Mouse (Mus musculus) forebrain, embryonic 11.5 days (tissue): ENCODE results near the gene Cldn7. TPM values are rescaled to one million over a fixed set of nuclear protein-coding genes. Genes with fewer than 3 reads are reported as not detected.

Experiments used
- ATAC-seq: fragments of 200-750 bp; cut with Nextera tagmentation; replicated peaks from 2 replicates; pipeline ENCODE4 v1.8.0; 2017; ENCODE audit warnings: moderate TSS enrichment; ENCODE audit not compliant: low FRiP score
- DNase-seq: peaks from one replicate; pipeline ENCODE4 v3.0.0-alpha.2; 2017; ENCODE audit warnings: low spot score
- H3K27ac ChIP-seq: fragments of 300-500 bp; sonication (generic); 2 replicates; pipeline ENCODE4 v1.5.1; 2014; ENCODE audit warnings: low read depth, low read length
- H3K27me3 ChIP-seq: fragments of 300-500 bp; sonication (generic); 2 replicates; pipeline ENCODE4 v1.6.1; 2014; ENCODE audit warnings: mild to moderate bottlenecking, low read length, mixed read lengths; ENCODE audit not compliant: control insufficient read depth, insufficient read depth
- H3K36me3 ChIP-seq: fragments of 300-500 bp; sonication (generic); 2 replicates; pipeline ENCODE4 v1.6.1; 2014; ENCODE audit warnings: mild to moderate bottlenecking, low read length, moderate library complexity, mixed read lengths; ENCODE audit not compliant: control insufficient read depth, insufficient read depth
- H3K4me1 ChIP-seq: fragments of 300-500 bp; sonication (generic); replicated peaks from 2 replicates; pipeline ENCODE4 v1.6.1; 2014; ENCODE audit warnings: low read length, mixed read lengths; ENCODE audit not compliant: control insufficient read depth, insufficient read depth
- H3K4me2 ChIP-seq: fragments of 300-500 bp; sonication (generic); 2 replicates; pipeline ENCODE4 v1.6.1; 2014; ENCODE audit warnings: low read depth, mild to moderate bottlenecking, low read length, moderate library complexity, mixed read lengths; ENCODE audit not compliant: severe bottlenecking
- H3K4me3 ChIP-seq: fragments of 300-500 bp; sonication (generic); 2 replicates; pipeline ENCODE4 v1.5.1; 2014; ENCODE audit warnings: low read depth, low read length
- H3K9ac ChIP-seq: fragments of 300-500 bp; sonication (generic); 2 replicates; pipeline ENCODE4 v1.6.1; 2014; ENCODE audit warnings: low read length
- H3K9me3 ChIP-seq: fragments of 300-500 bp; sonication (generic); 2 replicates; pipeline ENCODE4 v1.6.1; 2016; ENCODE audit warnings: low read length, mixed read lengths; ENCODE audit not compliant: control insufficient read depth
- WGBS: fragments of 180-500 bp; shearing (Covaris S2); extraction: QIAGEN DNeasy Blood & Tissue Kit; methylation state at CpG from one replicate; pipeline ENCODE4 v1.1.7; 2014; 5-methylcytosine and 5-hydroxymethylcytosine counted together
- polyA plus RNA-seq: library from polyadenylated mRNA; unstranded; fragments of >200 nt; fragmentation: Nextera tagmentation; extraction: Ambion mirVana; gene quantifications from 2 replicates; pipeline ENCODE4 v1.2.1, GENCODE M21; 2014

Gene Cldn7
- polyA plus RNA-seq, 1 experiment from 2014 or later = 3.2 TPM

DNA sequence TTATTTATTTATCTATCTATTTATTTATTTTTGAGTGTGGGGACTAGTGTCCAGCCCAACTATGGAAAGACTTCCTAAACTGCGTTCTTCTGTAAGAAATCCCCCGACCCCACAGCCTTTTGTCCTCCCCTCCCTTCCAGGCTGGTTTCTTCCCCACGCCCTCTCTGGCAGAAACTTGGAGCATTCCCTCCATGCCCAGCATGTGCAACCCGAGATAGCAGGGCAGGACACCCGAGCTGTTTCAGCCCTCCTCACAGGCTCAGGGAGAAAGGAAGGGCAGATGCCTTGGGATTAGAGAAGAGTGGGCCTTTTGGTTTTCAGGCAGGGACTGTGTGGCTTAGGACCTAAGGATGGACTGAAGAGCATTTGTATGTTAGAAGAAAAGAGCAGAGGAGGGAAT is 18.3 kb downstream of the Cldn7 start:
- 38% methylated on average over 5 of the region's 5 CpGs for WGBS
- DNase-seq (no peak), ATAC-seq (no peak)
- Histone ChIP-seq H3K36me3 (peaks cover 3% of the 10 kb centered on the region; the same call in 1 of the 2 replicates), H3K4me3 (peak overlapping the region; percentile 89; the same call in 1 of the 2 replicates), H3K9me3 (no peaks in the 10 kb centered on the region), H3K4me2 (peak overlapping the region; percentile 93; the same call in 1 of the 2 replicates), H3K9ac (peak overlapping the region; percentile 91), H3K27ac (no peak overlapping the region), H3K4me1 (peaks cover 16% of the 10 kb centered on the region), H3K27me3 (no peaks in the 10 kb centered on the region)

DNA sequence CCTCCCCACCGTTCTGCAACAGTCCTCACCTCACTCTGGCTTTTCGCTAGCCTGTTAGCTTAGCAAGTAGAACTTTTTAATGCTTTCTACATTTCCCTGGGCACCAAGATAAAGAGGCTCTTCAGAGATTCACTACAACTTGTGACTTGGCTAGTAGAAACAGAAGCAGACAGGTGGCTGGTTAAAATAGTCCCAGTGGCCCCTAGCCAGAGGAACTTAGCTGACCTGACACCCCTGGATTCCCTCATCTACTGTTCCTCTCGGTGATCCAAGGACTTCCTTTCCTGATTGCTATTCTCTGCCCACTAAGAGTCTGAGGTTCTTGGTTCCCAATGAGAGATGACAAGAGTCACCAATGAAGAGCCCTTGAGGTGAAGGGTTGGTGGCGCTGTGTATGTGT is 18.8 kb downstream of the Cldn7 start:
- Histone ChIP-seq H3K4me1 (peaks cover 16% of the 10 kb centered on the region), H3K27me3 (no peaks in the 10 kb centered on the region), H3K4me2 (no peak overlapping the region), H3K27ac (no peak overlapping the region), H3K36me3 (peaks cover 3% of the 10 kb centered on the region; the same call in 1 of the 2 replicates), H3K4me3 (no peak overlapping the region), H3K9ac (no peak overlapping the region), H3K9me3 (no peaks in the 10 kb centered on the region)
- no peak for ATAC-seq
- no peak for DNase-seq
- WGBS = 86% methylated on average over 4 of the region's 4 CpGs

DNA sequence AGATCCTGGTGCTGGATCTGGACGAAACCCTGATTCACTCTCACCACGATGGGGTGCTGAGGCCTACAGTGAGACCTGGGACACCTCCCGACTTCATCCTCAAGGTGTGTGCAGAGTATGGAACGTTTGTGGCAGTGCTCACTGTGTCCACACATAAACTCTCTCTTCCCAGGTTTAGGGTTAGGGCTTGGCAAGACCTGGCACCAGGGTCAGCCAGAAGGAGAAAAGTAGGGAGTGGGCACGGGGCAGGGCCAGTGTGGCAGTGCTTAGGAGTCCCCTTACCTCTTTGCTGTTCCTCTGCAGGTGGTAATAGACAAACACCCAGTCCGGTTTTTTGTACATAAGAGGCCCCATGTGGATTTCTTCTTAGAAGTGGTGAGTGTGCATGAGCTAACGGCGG is 19.9 kb downstream of the Cldn7 start:
- Histone ChIP-seq H3K27ac (no peak overlapping the region), H3K4me1 (peaks cover 15% of the 10 kb centered on the region), H3K4me3 (no peak overlapping the region), H3K9ac (no peak overlapping the region), H3K36me3 (peaks cover 6% of the 10 kb centered on the region; the same call in 1 of the 2 replicates), H3K27me3 (no peaks in the 10 kb centered on the region), H3K9me3 (no peaks in the 10 kb centered on the region), H3K4me2 (no peak overlapping the region)
- DNase-seq (no peak), ATAC-seq (no peak)
- WGBS = 91% methylated on average over 8 of the region's 8 CpGs

DNA sequence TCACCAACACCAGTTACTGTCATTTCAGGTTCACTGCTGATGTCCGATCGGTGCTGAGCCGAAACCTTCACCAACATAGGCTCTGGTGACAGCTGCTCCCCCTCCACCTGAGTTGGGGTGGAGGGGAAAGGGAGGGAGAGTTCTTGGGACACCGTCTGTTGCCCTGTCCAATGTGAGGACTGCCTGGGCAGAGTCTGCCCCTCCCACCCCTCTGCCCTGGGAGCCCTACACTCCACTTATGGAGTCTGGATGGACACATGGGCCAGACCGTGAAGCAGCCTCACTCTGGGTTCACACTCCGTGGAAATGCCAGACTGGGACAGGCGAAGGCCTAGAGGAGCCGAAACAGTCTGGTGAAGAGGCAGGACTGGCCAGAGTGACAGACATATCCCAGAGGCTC is 25.4 kb downstream of the Cldn7 start:
- Histone ChIP-seq H3K9ac (no peak overlapping the region), H3K4me3 (no peak overlapping the region), H3K4me2 (no peak overlapping the region), H3K36me3 (peaks cover 12% of the 10 kb centered on the region; the same call in 1 of the 2 replicates), H3K27ac (no peak overlapping the region), H3K4me1 (peaks cover 5% of the 10 kb centered on the region; the same call in 1 of the 2 replicates), H3K9me3 (no peaks in the 10 kb centered on the region), H3K27me3 (no peaks in the 10 kb centered on the region)
- DNase-seq (no peak), ATAC-seq (no peak)
- WGBS = 87% methylated on average over 8 of the region's 8 CpGs

DNA sequence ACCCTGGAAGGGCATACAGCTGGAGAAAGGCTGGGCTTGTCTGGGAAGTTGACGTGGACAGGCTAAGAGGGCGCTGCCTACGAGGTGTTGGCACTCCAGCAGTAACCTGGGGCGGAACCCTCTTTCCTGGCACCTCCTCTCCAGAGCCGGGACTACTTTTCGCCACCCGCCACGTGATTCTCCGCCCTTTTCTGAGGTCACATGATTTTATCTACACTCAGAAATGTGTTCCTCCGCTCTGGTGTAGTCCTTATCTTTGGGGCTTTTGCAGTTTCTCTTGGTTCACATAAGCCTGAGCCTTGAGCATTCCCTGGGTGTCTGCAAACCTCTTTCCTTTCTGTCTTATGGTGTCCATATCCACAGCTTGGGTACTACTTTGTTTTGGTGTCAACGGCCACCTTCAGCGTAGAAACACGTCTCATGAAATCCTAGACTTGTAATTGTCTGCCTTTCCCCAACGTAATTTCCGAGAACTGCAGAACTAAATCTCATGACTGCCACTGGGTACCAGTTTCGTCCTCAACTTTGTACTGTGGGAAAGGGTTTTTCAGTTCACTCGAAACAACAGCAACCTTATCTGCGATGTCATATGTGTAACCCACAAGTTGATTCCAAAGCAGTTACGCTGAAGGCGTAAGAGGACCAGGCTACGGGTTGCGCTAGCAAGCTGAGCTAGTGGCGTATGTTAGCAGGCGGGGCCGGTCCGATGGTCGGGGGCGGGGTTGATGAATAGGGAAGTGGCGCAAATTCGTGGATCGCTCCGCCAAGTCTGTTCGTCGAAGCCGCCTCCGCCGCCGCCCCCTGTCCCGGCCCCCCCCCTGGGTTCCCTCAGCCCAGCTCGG is 26.5 kb downstream of the Cldn7 start, which contains the start of gene Gabarap:
Gabarap (plus strand) TSS at position 294 of the 842 bp plus-strand sequence.
- DNase-seq (peak; percentile 97), ATAC-seq (peak; percentile 57)
- under 1% methylated on average over 40 of the region's 40 CpGs for WGBS
- Histone ChIP-seq H3K9ac (peak within 1 kb of the TSS; percentile 89), H3K27me3 (no peaks in the 10 kb centered on the region), H3K36me3 (peaks cover 12% of the 10 kb centered on the region; the same call in 1 of the 2 replicates), H3K4me3 (peak within 1 kb of the TSS; percentile 65), H3K9me3 (no peaks in the 10 kb centered on the region), H3K27ac (peak within 1 kb of the TSS; percentile 79), H3K4me2 (peak within 1 kb of the TSS; percentile 62), H3K4me1 (peaks cover 5% of the 10 kb centered on the region; the same call in 1 of the 2 replicates)

DNA sequence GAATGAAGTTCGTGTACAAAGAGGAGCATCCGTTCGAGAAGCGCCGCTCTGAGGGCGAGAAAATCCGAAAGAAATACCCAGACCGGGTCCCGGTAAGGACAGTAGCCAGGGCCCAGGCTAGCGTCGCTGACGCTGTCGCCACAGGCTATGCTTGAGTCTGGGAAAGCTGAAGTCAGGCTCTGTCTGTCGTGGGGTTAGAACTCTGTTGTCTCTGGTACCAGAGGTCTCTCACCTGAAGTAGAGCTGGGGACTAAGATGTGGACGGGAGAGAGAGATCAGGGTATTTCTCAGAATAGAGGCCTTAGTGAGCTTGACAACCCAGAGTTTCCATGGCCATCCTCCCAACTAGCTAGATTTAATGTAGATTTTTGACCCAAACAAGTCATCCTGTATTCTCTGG is 27.1 kb downstream of the Cldn7 start:
- DNase-seq (no peak), ATAC-seq (no peak)
- WGBS = under 1% methylated on average over 15 of the region's 15 CpGs
- Histone ChIP-seq H3K27me3 (no peaks in the 10 kb centered on the region), H3K9ac (peak overlapping the region; percentile 89), H3K4me1 (peaks cover 5% of the 10 kb centered on the region; the same call in 1 of the 2 replicates), H3K4me3 (peak overlapping the region; percentile 65), H3K9me3 (no peaks in the 10 kb centered on the region), H3K36me3 (peaks cover 12% of the 10 kb centered on the region; the same call in 1 of the 2 replicates), H3K4me2 (peak overlapping the region; percentile 62), H3K27ac (peak overlapping the region; percentile 79)

DNA sequence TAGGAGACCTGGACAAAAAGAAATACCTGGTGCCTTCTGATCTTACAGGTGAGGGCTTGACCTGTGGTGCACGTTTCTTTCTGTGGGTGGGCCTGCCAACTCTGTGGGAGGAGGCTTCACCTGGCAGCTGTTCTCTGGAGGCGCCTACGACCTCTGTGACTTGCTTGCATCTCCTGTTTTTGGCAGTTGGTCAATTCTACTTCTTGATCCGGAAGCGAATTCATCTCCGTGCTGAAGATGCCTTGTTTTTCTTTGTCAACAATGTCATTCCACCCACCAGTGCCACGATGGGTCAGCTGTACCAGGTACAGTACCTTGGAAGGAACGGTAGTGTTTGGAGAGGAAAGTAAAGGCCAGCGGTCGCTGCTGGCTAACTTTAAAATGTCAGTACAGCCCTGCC is 27.8 kb downstream of the Cldn7 start:
- peaks cover 5% of the 10 kb centered on the region; the same call in 1 of the 2 replicates for H3K4me1 ChIP-seq
- H3K9ac ChIP-seq = peak overlapping the region; percentile 89; the same call in 1 of the 2 replicates
- ATAC-seq = no peak
- no peak overlapping the region for H3K27ac ChIP-seq
- H3K4me3 ChIP-seq = peak overlapping the region; percentile 65
- DNase-seq = no peak
- no peaks in the 10 kb centered on the region for H3K9me3 ChIP-seq
- H3K4me2 ChIP-seq = peak overlapping the region; percentile 62; the same call in 1 of the 2 replicates
- peaks cover 12% of the 10 kb centered on the region; the same call in 1 of the 2 replicates for H3K36me3 ChIP-seq
- 91% methylated on average over 10 of the region's 10 CpGs for WGBS
- H3K27me3 ChIP-seq = no peaks in the 10 kb centered on the region

DNA sequence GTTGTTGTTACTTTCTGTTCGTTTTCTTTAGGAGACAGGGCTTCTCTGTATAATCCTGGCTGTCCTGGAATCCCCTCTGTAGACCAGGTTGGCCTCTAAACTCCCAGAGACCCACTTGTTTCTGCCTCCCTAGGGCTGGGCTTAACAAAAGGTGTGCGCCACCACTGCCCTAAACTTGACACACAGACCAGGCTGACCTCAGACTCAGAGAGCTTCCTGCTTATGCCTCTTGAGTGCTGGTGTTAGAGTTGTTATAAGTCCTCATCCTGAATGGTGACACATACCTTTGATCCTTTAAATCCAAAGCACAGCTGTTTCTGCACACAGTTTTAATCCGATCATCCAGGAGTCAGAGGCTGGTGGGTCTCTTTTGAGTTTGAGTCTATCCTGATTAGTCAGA is 28.4 kb downstream of the Cldn7 start:
- no peak overlapping the region; the same call in 1 of the 2 replicates for H3K4me2 ChIP-seq
- peaks cover 15% of the 10 kb centered on the region; the same call in 1 of the 2 replicates for H3K36me3 ChIP-seq
- peaks cover 8% of the 10 kb centered on the region for H3K4me1 ChIP-seq
- no peaks in the 10 kb centered on the region for H3K27me3 ChIP-seq
- H3K9ac ChIP-seq = no peak overlapping the region
- no peak overlapping the region for H3K27ac ChIP-seq
- WGBS = 86% methylated on average over 3 of the region's 3 CpGs
- H3K9me3 ChIP-seq = no peaks in the 10 kb centered on the region
- 0 out of 2 replicates have a peak overlapping the region, but pooled peaks have one; percentile 65 for H3K4me3 ChIP-seq
- DNase-seq (no peak), ATAC-seq (no peak)
